Mouse (Mus musculus): ENCODE data around the gene Fcho2. TPM values are rescaled to one million over a fixed set of nuclear protein-coding genes. Genes with fewer than 3 reads are reported as not detected.

The Fcho2 gene
- polyA plus RNA-seq, 1 experiment from 2014 or later, result 41.6 TPM

DNA sequence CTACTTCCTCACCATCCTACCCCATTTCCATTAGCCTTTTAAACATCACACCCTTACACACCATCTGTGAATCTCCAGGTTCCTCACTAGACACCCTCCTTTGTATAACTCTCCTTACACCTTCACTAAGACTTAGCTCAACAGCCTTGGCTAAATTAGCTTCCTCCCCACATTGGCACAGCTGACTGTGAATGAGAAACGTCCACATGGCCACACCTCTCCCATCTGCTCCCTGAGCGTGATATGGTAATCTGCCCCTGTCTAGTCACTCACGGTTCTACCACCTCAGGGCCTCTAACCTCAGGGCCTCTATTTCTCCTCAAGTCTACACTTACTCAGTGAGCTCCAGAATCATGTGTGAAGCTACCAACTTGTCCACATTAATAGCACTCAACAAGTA lies 82.0 kb downstream of the Fcho2 start:
- Histone ChIP-seq H3K27ac (no peak overlapping the region), H3K4me2 (no peak overlapping the region), H3K27me3 (no peaks in the 10 kb centered on the region), H3K9ac (no peak overlapping the region), H3K4me3 (replicated peaks) (no peak overlapping the region), H3K36me3 (peaks cover 73% of the 10 kb centered on the region), H3K9me3 (replicated peaks) (no peaks in the 10 kb centered on the region), H3K4me1 (no peaks in the 10 kb centered on the region)
- ATAC-seq (replicated peaks; ENCODE audit: low FRiP score), result no peak
- 71% methylated on average over 3 of the region's 3 CpGs for WGBS

DNA sequence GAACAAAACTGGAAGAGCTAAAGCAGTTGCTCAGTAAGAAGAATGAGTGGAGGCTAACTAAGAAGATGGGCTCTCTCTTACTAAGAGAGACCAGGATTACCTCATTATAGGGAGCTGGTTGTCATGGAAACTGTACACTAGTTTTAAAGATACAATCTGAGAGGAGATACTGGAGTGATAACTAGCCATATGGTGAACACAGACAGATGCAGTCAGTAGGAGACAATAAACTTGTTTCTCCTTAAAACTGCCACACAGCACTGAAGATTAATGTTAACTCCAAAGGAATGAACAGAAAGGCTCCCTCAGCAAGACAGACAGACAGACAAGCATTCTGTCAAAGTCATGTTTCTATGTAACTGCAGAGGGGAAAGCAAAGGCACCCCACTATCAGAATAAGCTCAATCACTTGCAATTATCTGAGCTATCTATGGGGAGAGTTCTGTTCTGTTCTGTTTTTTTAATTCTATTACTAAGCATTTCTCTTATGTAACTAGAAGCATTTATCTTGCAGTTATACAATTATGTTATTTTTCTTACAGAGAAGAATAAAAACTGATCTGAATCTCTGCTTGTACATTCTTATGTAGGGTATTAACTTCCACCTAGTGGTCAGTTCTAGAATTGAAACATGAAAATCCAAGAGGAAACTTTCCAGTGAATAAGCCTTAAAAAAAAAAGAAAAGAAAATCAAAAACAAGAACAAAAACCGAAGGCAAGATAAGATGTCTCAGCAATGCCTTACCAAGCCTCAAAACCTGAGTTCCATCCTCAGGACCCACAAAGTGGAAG lies 85.8 kb downstream of the Fcho2 start:
- ATAC-seq (replicated peaks; ENCODE audit: low FRiP score), result no peak
- Histone ChIP-seq H3K9me3 (replicated peaks) (no peaks in the 10 kb centered on the region), H3K4me2 (no peak overlapping the region), H3K27ac (no peak overlapping the region), H3K9ac (no peak overlapping the region), H3K27me3 (no peaks in the 10 kb centered on the region), H3K4me3 (replicated peaks) (no peak overlapping the region), H3K4me1 (no peaks in the 10 kb centered on the region), H3K36me3 (peaks cover 82% of the 10 kb centered on the region)
- WGBS, result 51% methylated on average over 1 of the region's 1 CpGs

- Histone ChIP-seq H3K4me3 (replicated peaks) (no peak overlapping the region), H3K36me3 (peaks cover 70% of the 10 kb centered on the region), H3K27ac (no peak overlapping the region), H3K4me2 (no peak overlapping the region), H3K9ac (no peak overlapping the region), H3K4me1 (no peaks in the 10 kb centered on the region), H3K9me3 (replicated peaks) (no peaks in the 10 kb centered on the region), H3K27me3 (no peaks in the 10 kb centered on the region)
- no peak for ATAC-seq (replicated peaks; ENCODE audit: low FRiP score)
- WGBS, result 65% methylated on average over 4 of the region's 4 CpGs
These were observed 88.8 kb downstream of the Fcho2 start for GRCm38 (mm10) chr13:98726494-98726893.

DNA sequence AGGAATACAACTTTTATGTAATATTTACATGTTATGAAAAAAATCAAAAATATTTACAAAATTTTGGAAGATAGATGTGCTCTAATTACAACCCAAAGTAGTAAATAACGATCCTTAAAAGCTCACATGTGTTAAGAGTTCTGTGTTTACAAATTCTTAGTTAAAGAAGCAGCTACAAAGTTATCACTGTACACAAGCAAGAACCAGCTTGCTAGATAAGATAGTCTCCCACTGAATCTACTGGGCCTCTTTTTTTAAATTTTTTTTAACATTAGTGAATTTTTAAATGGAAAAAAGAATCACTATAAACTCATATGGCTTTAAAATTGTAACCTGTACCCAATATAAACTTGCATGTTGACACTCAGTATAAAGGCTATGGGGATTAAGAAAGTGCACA lies 91.8 kb downstream of the Fcho2 start:
- 78% methylated on average over 1 of the region's 1 CpGs for WGBS
- Histone ChIP-seq H3K9me3 (replicated peaks) (no peaks in the 10 kb centered on the region), H3K9ac (no peak overlapping the region), H3K4me3 (replicated peaks) (no peak overlapping the region), H3K36me3 (peaks cover 51% of the 10 kb centered on the region), H3K27ac (no peak overlapping the region), H3K27me3 (no peaks in the 10 kb centered on the region), H3K4me1 (no peaks in the 10 kb centered on the region), H3K4me2 (no peak overlapping the region)
- ATAC-seq (replicated peaks; ENCODE audit: low FRiP score), result no peak

DNA sequence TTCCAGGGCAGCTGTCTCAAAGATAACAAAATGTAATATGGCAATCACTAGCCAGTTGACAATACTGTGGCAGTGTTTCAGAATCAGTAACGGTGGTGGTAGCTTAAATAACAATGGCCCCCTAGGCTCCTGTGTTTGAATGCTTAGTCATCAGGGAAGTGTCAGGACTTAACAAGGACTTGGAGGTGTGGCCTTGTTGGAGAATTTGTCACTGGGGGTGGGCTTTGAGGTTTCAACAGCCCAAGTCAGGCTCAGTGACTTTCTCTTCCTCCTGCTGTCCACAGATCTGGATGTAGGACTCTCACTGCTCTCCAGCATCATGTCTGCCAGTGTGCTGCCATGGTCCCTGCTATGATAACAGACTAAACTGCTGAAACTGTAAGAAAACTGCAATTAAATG lies 93.0 kb downstream of the Fcho2 start:
- Histone ChIP-seq H3K9ac (no peak overlapping the region), H3K36me3 (peaks cover 40% of the 10 kb centered on the region), H3K27me3 (no peaks in the 10 kb centered on the region), H3K4me3 (replicated peaks) (no peak overlapping the region), H3K4me2 (no peak overlapping the region), H3K27ac (no peak overlapping the region), H3K9me3 (replicated peaks) (no peaks in the 10 kb centered on the region), H3K4me1 (no peaks in the 10 kb centered on the region)
- WGBS, result 65% methylated on average over 1 of the region's 1 CpGs
- ATAC-seq (replicated peaks; ENCODE audit: low FRiP score), result no peak

GRCm38 (mm10) chr13:98716176-98716575 lies 99.1 kb downstream of the Fcho2 start:
- no peaks in the 10 kb centered on the region for H3K27me3 ChIP-seq
- H3K4me1 ChIP-seq, result no peaks in the 10 kb centered on the region
- WGBS, result 87% methylated on average over 8 of the region's 8 CpGs
- no peak overlapping the region for H3K4me2 ChIP-seq
- ATAC-seq (replicated peaks; ENCODE audit: low FRiP score), result no peak
- no peaks in the 10 kb centered on the region for H3K9me3 ChIP-seq (replicated peaks)
- no peak overlapping the region for H3K9ac ChIP-seq
- no peak overlapping the region for H3K4me3 ChIP-seq (replicated peaks)
- H3K36me3 ChIP-seq, result 0 out of 2 replicates have a peak, but pooled peaks cover under 1% of the 10 kb centered on the region
- H3K27ac ChIP-seq, result no peak overlapping the region; the same call in 1 of the 2 replicates

- no peak overlapping the region for H3K9ac ChIP-seq
- ATAC-seq (replicated peaks; ENCODE audit: low FRiP score), result no peak
- H3K4me3 ChIP-seq (replicated peaks), result no peak overlapping the region
- no peaks in the 10 kb centered on the region for H3K9me3 ChIP-seq (replicated peaks)
- no peaks in the 10 kb centered on the region for H3K36me3 ChIP-seq
- H3K27ac ChIP-seq, result no peak overlapping the region
- H3K4me2 ChIP-seq, result no peak overlapping the region
- 56% methylated on average over 6 of the region's 6 CpGs for WGBS
- H3K27me3 ChIP-seq, result no peaks in the 10 kb centered on the region
- no peaks in the 10 kb centered on the region for H3K4me1 ChIP-seq
These were observed 99.7 kb downstream of the Fcho2 start for GRCm38 (mm10) chr13:98715443-98715990.

DNA sequence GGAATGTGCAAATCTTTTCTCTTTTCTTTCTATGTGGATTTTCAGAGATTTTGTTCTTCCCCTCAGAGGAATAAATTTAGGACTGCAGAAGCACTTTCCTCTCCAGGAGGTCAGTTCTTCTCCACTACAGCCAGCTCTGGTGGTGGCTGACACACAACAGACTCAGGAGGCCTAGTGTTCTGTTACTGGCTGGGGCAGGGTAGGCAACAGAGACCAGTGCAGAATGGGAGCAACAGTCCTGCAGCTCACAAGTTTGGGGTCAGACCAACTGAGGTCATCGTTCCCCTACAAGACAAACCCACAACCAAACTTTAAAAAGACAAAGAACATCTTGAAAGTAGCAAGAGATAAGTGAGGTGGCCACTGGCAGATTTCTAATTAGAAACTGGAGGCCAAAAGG lies 104.6 kb downstream of the Fcho2 start:
- 93% methylated on average over 1 of the region's 1 CpGs for WGBS
- Histone ChIP-seq H3K4me2 (no peak overlapping the region), H3K4me1 (no peaks in the 10 kb centered on the region), H3K27me3 (no peaks in the 10 kb centered on the region), H3K27ac (no peak overlapping the region), H3K9ac (no peak overlapping the region), H3K4me3 (replicated peaks) (no peak overlapping the region), H3K9me3 (replicated peaks) (no peaks in the 10 kb centered on the region), H3K36me3 (no peaks in the 10 kb centered on the region)
- ATAC-seq (replicated peaks; ENCODE audit: low FRiP score), result no peak

- Histone ChIP-seq H3K9me3 (replicated peaks) (no peaks in the 10 kb centered on the region), H3K9ac (no peak overlapping the region), H3K4me2 (no peak overlapping the region), H3K27ac (no peak overlapping the region), H3K4me3 (replicated peaks) (no peak overlapping the region), H3K36me3 (no peaks in the 10 kb centered on the region), H3K27me3 (no peaks in the 10 kb centered on the region), H3K4me1 (no peaks in the 10 kb centered on the region)
- 68% methylated on average over 8 of the region's 8 CpGs for WGBS
- ATAC-seq (replicated peaks; ENCODE audit: low FRiP score), result no peak
These were observed 105.0 kb downstream of the Fcho2 start for GRCm38 (mm10) chr13:98710236-98710635.

DNA sequence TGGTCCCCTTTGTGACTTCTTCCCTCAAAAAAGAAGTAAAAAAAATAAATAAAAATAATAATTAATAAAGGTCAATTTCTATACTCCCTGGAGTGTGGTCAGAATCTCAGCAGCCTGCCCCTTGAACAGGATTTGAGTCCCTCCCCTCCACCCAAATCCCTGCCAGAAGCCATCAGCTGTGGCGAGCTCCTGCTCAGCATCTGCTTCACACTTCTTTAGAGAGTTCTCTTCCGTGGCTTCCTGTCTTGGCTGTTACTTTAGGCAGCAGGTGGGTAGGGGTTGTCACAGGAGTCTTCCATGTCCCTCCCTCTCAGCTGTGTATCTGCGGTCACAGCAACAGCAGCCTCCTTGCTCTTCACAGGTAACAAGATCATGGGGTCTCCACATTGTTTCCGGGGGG lies 109.7 kb downstream of the Fcho2 start:
- Histone ChIP-seq H3K9me3 (replicated peaks) (no peaks in the 10 kb centered on the region), H3K4me2 (no peak overlapping the region), H3K27me3 (no peaks in the 10 kb centered on the region), H3K4me3 (replicated peaks) (no peak overlapping the region), H3K36me3 (no peaks in the 10 kb centered on the region), H3K9ac (no peak overlapping the region), H3K27ac (no peak overlapping the region), H3K4me1 (peaks cover 5% of the 10 kb centered on the region; the same call in 1 of the 2 replicates)
- no peak for ATAC-seq (replicated peaks; ENCODE audit: low FRiP score)
- 83% methylated on average over 4 of the region's 4 CpGs for WGBS

GRCm38 (mm10) chr13:98703786-98704185 lies 111.5 kb downstream of the Fcho2 start:
- Histone ChIP-seq H3K4me1 (peaks cover 10% of the 10 kb centered on the region; the same call in 1 of the 2 replicates), H3K9me3 (replicated peaks) (no peaks in the 10 kb centered on the region), H3K27ac (no peak overlapping the region), H3K9ac (no peak overlapping the region), H3K27me3 (no peaks in the 10 kb centered on the region), H3K4me2 (no peak overlapping the region), H3K36me3 (no peaks in the 10 kb centered on the region), H3K4me3 (replicated peaks) (no peak overlapping the region)
- no peak for ATAC-seq (replicated peaks; ENCODE audit: low FRiP score)
- WGBS, result 83% methylated on average over 6 of the region's 8 CpGs

DNA sequence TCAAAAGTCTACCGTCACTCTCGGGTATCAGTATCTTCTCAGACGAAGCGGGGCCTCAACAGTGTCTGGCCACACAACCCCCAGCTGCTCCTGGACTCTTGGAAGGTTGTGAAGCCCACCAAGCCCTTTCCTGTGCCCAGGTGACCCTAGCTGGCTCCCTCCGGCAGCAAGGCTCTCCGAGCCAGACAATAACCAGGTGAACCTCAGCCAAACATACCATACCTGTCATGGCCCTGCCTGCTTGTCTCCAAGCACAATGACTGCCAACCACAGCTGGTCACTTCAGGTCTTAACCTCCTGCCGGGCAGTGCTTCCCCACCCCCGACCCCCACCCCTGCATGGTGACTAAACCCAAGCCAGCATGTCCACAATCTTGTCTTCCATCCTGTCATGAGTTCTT lies 112.9 kb downstream of the Fcho2 start:
- Histone ChIP-seq H3K9ac (no peak overlapping the region), H3K4me3 (replicated peaks) (no peak overlapping the region)

More for the DNA sequence above, 112.9 kb downstream of the Fcho2 start:
- WGBS, result 84% methylated on average over 8 of the region's 8 CpGs
- Histone ChIP-seq H3K27me3 (no peaks in the 10 kb centered on the region), H3K4me2 (no peak overlapping the region), H3K27ac (no peak overlapping the region), H3K9me3 (replicated peaks) (no peaks in the 10 kb centered on the region), H3K4me1 (peaks cover 10% of the 10 kb centered on the region; the same call in 1 of the 2 replicates), H3K36me3 (no peaks in the 10 kb centered on the region)
- no peak for ATAC-seq (replicated peaks; ENCODE audit: low FRiP score)

Measured in kidney, embryonic 15.5 days (tissue).